Mouse (Mus musculus) thymus, adult 2 months (tissue): ENCODE results near the gene Pan3. TPM values are rescaled to one million over a fixed set of nuclear protein-coding genes. Genes with fewer than 3 reads are reported as not detected.

ENCODE experiments used
- DNase-seq: peaks from one replicate; pipeline ENCODE4 v3.0.0; 2021
- H3K27ac ChIP-seq: fragments of 200-500 bp; 2 replicates; pipeline ENCODE4 v1.5.1; 2012; ENCODE audit warnings: low read length, control low read depth; ENCODE audit not compliant: control insufficient read depth, insufficient read depth
- H3K27me3 ChIP-seq: fragments of 200-500 bp; 2 replicates; pipeline ENCODE4 v1.6.1; 2012; ENCODE audit warnings: mild to moderate bottlenecking, low read length, moderate library complexity, mixed read lengths; ENCODE audit not compliant: control insufficient read depth, insufficient read depth
- H3K36me3 ChIP-seq: fragments of 200-500 bp; 2 replicates; pipeline ENCODE4 v1.6.1; 2012; ENCODE audit warnings: mild to moderate bottlenecking, low read length, moderate library complexity; ENCODE audit not compliant: control insufficient read depth, insufficient read depth
- H3K4me1 ChIP-seq: fragments of 200-500 bp; replicated peaks from 2 replicates; pipeline ENCODE4 v1.6.1; 2012; ENCODE audit warnings: low read length; ENCODE audit not compliant: control insufficient read depth, insufficient read depth
- H3K4me3 ChIP-seq: fragments of 200-500 bp; 2 replicates; pipeline ENCODE4 v1.5.1; 2012; ENCODE audit warnings: mild to moderate bottlenecking, low read length, control low read depth, moderate library complexity; ENCODE audit not compliant: control insufficient read depth, insufficient read depth
- CTCF ChIP-seq: fragments of 200-500 bp; IDR thresholded peaks from 2 replicates; pipeline ENCODE4 v1.5.1; 2012; ENCODE audit warnings: mild to moderate bottlenecking, control low read depth, low read length, moderate library complexity, borderline replicate concordance; ENCODE audit not compliant: control insufficient read depth, poor library complexity, insufficient read depth; ENCODE audit errors: extremely low read depth
- POLR2A ChIP-seq: fragments of 200-500 bp; IDR thresholded peaks from 2 replicates; pipeline ENCODE4 v1.6.1; 2012; ENCODE audit warnings: mild to moderate bottlenecking, low read length, control low read depth, moderate library complexity; ENCODE audit not compliant: control insufficient read depth, poor library complexity, insufficient read depth; ENCODE audit errors: extremely low read depth
- WGBS: fragments of 180-500 bp; shearing (Covaris S2); methylation state at CpG from one replicate; pipeline ENCODE4 v1.1.7; 2018; 5-methylcytosine and 5-hydroxymethylcytosine counted together
- polyA plus RNA-seq: library from polyadenylated mRNA; depleted of rRNA; stranded (reverse); fragments of >200 nt; gene quantifications from 2 replicates; pipeline ENCODE4 v1.2.3, GENCODE M21; 2012

Pan3 gene
- polyA plus RNA-seq, 1 experiment: 152 TPM

GRCm38 (mm10) chr5:147473071-147473470 lies 43.1 kb downstream of the Pan3 start:
- 94% methylated on average over 6 of the region's 6 CpGs for WGBS
- no peak overlapping the region for H3K4me3 ChIP-seq
- peaks cover 11% of the 10 kb centered on the region for H3K36me3 ChIP-seq
- H3K27me3 ChIP-seq: no peaks in the 10 kb centered on the region
- TF ChIP-seq POLR2A: no peak
- TF ChIP-seq CTCF: no peak
- H3K4me1 ChIP-seq: peaks cover 11% of the 10 kb centered on the region
- H3K27ac ChIP-seq: no peak overlapping the region
- no peak for DNase-seq

- H3K4me1 ChIP-seq: peaks cover 13% of the 10 kb centered on the region
- no peak for DNase-seq
- TF ChIP-seq CTCF: no peak
- no peak overlapping the region for H3K27ac ChIP-seq
- WGBS: 93% methylated on average over 3 of the region's 3 CpGs
- H3K36me3 ChIP-seq: peaks cover 11% of the 10 kb centered on the region
- no peaks in the 10 kb centered on the region for H3K27me3 ChIP-seq
- no peak overlapping the region for H3K4me3 ChIP-seq
Observed at GRCm38 (mm10) chr5:147473856-147474255, 43.9 kb downstream of the Pan3 start.

GRCm38 (mm10) chr5:147476109-147476508 lies 46.1 kb downstream of the Pan3 start:
- Histone ChIP-seq H3K36me3 (peaks cover 5% of the 10 kb centered on the region), H3K27ac (no peak overlapping the region), H3K27me3 (no peaks in the 10 kb centered on the region), H3K4me3 (no peak overlapping the region), H3K4me1 (peaks cover 16% of the 10 kb centered on the region)
- WGBS: 46% methylated on average over 5 of the region's 5 CpGs
- DNase-seq: no peak
- no peak for TF ChIP-seq CTCF
- no peak for TF ChIP-seq POLR2A

GRCm38 (mm10) chr5:147477106-147477505 lies 47.1 kb downstream of the Pan3 start:
- H3K4me1 ChIP-seq: peaks cover 16% of the 10 kb centered on the region
- TF ChIP-seq POLR2A: no peak
- no peak for TF ChIP-seq CTCF
- H3K36me3 ChIP-seq: no peaks in the 10 kb centered on the region
- no peak overlapping the region for H3K4me3 ChIP-seq
- WGBS: 87% methylated on average over 9 of the region's 9 CpGs
- no peaks in the 10 kb centered on the region for H3K27me3 ChIP-seq
- H3K27ac ChIP-seq: no peak overlapping the region
- no peak for DNase-seq

- TF ChIP-seq CTCF (no peak), POLR2A (no peak)
- Histone ChIP-seq H3K27me3 (no peaks in the 10 kb centered on the region), H3K4me3 (no peak overlapping the region), H3K27ac (no peak overlapping the region), H3K36me3 (no peaks in the 10 kb centered on the region; the same call in 1 of the 2 replicates), H3K4me1 (peaks cover 10% of the 10 kb centered on the region)
- DNase-seq: no peak
- 99% methylated on average over 2 of the region's 2 CpGs for WGBS
Observed at GRCm38 (mm10) chr5:147479341-147479740, 49.4 kb downstream of the Pan3 start.

- H3K27ac ChIP-seq: no peak overlapping the region
- no peaks in the 10 kb centered on the region for H3K27me3 ChIP-seq
- peaks cover 1% of the 10 kb centered on the region; the same call in 1 of the 2 replicates for H3K4me1 ChIP-seq
- no peak overlapping the region for H3K4me3 ChIP-seq
- WGBS: 91% methylated on average over 3 of the region's 3 CpGs
- TF ChIP-seq POLR2A: no peak
- no peak for TF ChIP-seq CTCF
- H3K36me3 ChIP-seq: peaks cover 14% of the 10 kb centered on the region
- DNase-seq: no peak
Observed at GRCm38 (mm10) chr5:147484142-147484541, 54.2 kb downstream of the Pan3 start.

- H3K36me3 ChIP-seq: peaks cover 34% of the 10 kb centered on the region
- H3K4me3 ChIP-seq: no peak overlapping the region
- TF ChIP-seq CTCF (no peak), POLR2A (no peak)
- H3K4me1 ChIP-seq: no peaks in the 10 kb centered on the region
- no peaks in the 10 kb centered on the region for H3K27me3 ChIP-seq
- DNase-seq: no peak
- no peak overlapping the region for H3K27ac ChIP-seq
- WGBS: 88% methylated on average over 6 of the region's 6 CpGs
Observed at GRCm38 (mm10) chr5:147489226-147489625, 59.3 kb downstream of the Pan3 start.
